Comparison of ENCODE assay signal across 13 mouse cellular contexts in genomic region chr16:13538933-13539648, GRCm38 (mm10).
DNase-seq lines count a peak whose midpoint lies in the region; ATAC-seq and TF ChIP-seq lines count a peak whose summit lies in the region.
"Had no signal": no experiment of that assay in that cellular context is flagged by ENCODE, and none has a peak within 500 bp of the region (broad histone marks: within the 10 kb centered on the region; RNA-seq: fewer than 3 reads in every experiment).

No protein-coding gene starts in this region.

- no peaks in the 10 kb centered on the region for H3K9me3 ChIP-seq in heart, embryonic 10.5 days

- H3K27me3 ChIP-seq in heart, embryonic 10.5 days (ENCODE audit: insufficient read depth, poor library complexity, severe bottlenecking) = no peaks in the 10 kb centered on the region

- no peak for ATAC-seq in megakaryocyte progenitor cell, adult 5-6 weeks (replicated peaks; ENCODE audit: poor library complexity)

- peak; percentile 71 for DNase-seq in heart, embryonic 10.5 days (ENCODE audit: low spot score)
- DNase-seq in heart, adult 9 months (ENCODE audit: low spot score in 2 of 2) = no peak
- DNase-seq in lung, postnatal 25 days (ENCODE audit: low spot score) = peak; percentile 7
- DNase-seq in lung, adult 2 months = no peak
- DNase-seq in lung, postnatal 4 days = peak; percentile 16 to 55
- DNase-seq: adrenal gland, adult 2 months; cerebellum, adult 9-11 months; gastrocnemius, postnatal 36 days; midbrain, embryonic 14.5 days; right cerebral cortex, postnatal 14 days had no signal

- TF ChIP-seq POLR2A in lung, adult 2 months (IDR thresholded peaks at IDR 0.05; ENCODE audit: borderline replicate concordance, extremely low read depth, low read depth, low read length) = no peak

- 92% methylated on average over 9 of the region's 9 CpGs for WGBS in heart, embryonic 10.5 days
- 77% methylated on average over 9 of the region's 9 CpGs for WGBS in lung, adult 2 months

- no peak for TF ChIP-seq CTCF in lung, adult 2 months (IDR thresholded peaks at IDR 0.05; ENCODE audit: insufficient read depth, low read length)

- no peak overlapping the region for H3K27ac ChIP-seq in heart, embryonic 10.5 days
- 0 out of 2 replicates have a peak overlapping the region, but pooled peaks have one; percentile 14 for H3K27ac ChIP-seq in brown adipose tissue, adult 24 weeks (replicated peaks; ENCODE audit: low read depth, low read length)
- H3K27ac ChIP-seq: liver, embryonic 14.5 days had no signal

- 0 out of 2 replicates have a peak, but pooled peaks cover 17% of the 10 kb centered on the region for H3K4me1 ChIP-seq in heart, embryonic 10.5 days
- no peaks in the 10 kb centered on the region; the same call in 1 of the 2 replicates for H3K4me1 ChIP-seq in lung, adult 2 months (ENCODE audit: control insufficient read depth, insufficient read depth, low read length)
- H3K4me1 ChIP-seq in brown adipose tissue, adult 24 weeks (ENCODE audit: control insufficient read depth, insufficient read depth, insufficient read length, low read length) = peaks cover 17% of the 10 kb centered on the region

- H3K36me3 ChIP-seq in heart, embryonic 10.5 days = peaks cover 2% of the 10 kb centered on the region; the same call in 1 of the 2 replicates

- H3K4me3 ChIP-seq in heart, embryonic 10.5 days = no peak overlapping the region
- no peak overlapping the region for H3K4me3 ChIP-seq in lung, adult 2 months (replicated peaks; ENCODE audit: extremely low read depth, low read depth, low read length)
- H3K4me3 ChIP-seq in brown adipose tissue, adult 24 weeks (ENCODE audit: insufficient read depth, low read depth, low read length) = no peak overlapping the region

Comparison
In these comparisons a context has a peak if more than half of its experiments do, and no peak if none do; other contexts are left out.
1. DNase-seq: peak in heart, embryonic 10.5 days (single experiment), lung, postnatal 25 days (single experiment) and lung, postnatal 4 days (2 of 2); none in heart, adult 9 months (0 of 2) and lung, adult 2 months (single experiment).